Mouse (Mus musculus) adipocyte (in vitro differentiated cells): ENCODE data around the gene Olfr312.
"Not testable (repeated sequence)": the region's sequence is repeated elsewhere in the genome, so short reads cannot be mapped to it uniquely, and the experiment has no call there.

ENCODE experiments used
- DNase-seq: peaks from one replicate; pipeline ENCODE4 v3.0.0-alpha.2; 2016; ENCODE audit warnings: low spot score

Gene Olfr312

DNA sequence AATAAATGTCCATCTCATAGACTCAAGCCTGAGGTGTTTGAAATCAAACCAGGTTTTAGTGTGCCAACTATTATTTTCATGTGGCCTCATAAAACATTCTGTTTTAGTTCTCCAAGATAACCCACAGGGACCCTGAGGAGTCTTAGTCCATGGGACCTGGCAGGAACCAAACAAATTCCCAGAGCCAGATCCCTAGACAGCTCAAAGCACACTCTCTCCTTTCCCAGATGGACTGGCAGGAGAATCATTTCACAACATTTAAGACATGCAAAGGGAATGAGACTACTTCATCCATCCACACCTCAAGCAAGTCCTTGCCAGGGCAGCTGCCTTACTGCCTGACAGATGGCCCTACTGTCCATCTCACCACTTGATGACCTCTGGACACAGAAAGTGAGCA lies at the start of gene Olfr312:
Olfr312 (plus strand) TSS at position 301 of the 400 bp plus-strand sequence.
- DNase-seq, result not testable (repeated sequence)

DNA sequence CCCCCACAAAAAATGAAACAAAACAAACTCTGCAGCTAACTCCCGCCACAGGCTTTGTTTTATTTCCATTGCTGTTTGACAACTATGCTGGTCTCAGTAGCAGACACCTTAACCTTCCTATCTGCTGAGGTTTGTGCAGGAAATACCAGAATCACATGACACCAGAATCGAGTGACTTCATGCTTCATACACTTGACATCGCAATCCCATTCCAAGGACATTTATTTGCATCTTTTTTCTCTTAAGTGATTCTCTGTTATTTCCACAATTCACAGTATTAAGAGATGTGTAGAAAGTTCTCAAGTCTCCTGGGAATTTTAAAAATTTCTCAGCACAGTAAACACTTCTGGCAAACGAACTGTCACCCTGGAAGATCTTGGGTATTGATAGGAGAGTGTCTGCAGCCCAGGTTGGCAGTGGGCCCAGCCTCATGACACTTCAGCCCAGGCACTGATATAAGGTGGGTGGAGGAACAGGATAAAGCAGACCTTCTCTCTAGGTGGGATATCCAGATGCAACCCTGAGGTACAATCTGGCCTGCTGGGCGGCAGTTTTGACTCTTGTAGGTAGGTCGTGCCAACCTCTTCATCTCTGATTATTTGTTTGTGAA lies 46.5 kb upstream of the Olfr312 start, which contains the start of gene Olfr314:
Olfr314 (plus strand) TSS at position 473 of the 610 bp plus-strand sequence.
- DNase-seq, result peak; percentile 8

DNA sequence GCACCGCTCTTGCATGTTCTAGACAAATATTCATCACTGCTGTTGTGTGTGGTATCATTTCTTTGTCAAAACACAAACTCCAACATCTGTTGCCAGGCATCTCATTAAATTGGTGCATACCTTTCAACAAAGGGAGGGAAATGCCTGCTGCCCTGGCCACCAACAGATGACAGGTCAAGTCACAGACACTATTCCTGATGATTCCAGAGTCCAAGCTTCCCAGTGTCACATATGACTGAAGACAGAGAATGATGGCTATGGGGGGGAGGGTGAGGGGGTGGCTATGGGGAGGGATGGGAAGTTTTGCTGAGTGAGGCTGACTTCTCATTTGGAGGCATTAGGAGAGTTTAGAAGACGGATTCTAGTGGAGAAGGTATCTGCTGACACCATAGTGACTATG lies 44.9 kb upstream of the Olfr312 start:
- no peak for DNase-seq

DNA sequence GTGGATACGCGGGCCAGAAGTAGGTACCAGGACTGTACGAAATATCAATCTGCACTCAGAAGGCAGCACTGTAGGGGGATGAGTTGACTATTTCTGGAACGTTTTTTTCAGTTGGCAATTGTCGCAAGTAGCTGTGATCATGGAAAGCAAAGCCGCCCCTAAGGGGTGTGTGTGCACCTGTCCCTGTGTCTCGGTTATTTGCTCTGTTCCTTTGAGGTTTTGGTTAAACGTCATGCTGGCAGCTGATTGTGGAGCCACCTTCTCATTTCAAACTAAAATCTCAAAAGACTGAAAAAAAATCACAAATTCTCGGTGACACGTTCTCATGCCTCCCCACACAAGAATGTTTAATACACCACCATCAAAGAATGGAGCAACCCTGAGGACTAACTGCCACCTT lies 41.4 kb upstream of the Olfr312 start:
- no peak for DNase-seq

DNA sequence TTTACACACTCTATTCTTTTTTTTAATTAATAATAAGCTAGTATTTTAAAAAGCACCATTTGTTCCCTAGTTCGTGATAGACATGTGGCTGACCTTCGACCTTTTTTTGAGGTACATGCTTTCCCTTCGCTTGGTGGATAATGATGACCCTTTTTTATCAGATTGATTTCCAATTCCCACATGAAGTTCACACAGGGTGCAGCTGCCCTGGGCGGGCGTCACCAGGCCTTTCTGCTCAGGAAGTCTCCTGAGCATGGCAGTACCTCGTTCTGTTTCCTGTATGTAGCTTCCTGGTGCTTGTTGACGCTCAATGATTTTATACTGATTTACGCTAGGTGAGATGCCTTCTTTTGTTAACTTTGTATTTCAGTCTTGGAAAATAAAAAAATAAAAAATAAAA lies 40.7 kb upstream of the Olfr312 start:
- DNase-seq, result no peak

DNA sequence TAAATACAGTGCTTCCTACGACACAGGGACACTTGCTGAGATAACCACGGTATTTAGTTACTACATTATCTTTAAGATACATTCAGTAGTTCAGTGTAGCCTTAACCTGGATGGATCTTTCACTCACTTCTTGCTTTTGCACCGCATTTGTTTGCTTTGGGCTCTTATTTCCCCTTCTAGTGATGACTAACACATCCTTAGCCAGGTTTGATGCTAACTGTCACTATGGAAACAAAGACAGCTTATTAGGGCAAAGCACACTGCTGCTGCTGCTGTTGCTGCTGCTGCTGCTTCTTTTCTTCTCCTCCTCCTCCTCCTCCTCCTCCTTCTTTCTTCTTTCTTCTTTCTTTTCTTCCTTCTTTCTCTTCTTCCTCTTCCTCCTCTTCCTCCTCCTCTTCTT lies 39.5 kb upstream of the Olfr312 start:
- no peak for DNase-seq

DNA sequence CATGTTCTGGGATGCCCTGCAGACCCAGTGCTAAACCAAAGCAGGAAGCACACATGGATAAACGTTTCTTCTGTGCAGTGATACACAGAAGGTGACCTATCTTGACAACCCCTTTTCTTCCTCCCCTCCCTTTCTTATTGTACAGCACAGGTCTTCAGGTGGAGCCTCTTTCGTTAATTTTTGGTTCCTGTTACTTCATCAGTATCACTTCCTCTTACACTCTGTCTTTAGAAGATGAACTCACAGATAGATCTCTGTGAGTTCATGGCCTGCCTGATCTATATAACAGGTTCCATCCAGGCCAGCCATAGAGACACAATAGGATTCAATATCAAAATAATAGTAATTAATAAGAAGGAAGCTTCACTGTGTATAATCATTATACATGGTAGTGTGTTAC lies 39.0 kb upstream of the Olfr312 start:
- DNase-seq, result no peak

DNA sequence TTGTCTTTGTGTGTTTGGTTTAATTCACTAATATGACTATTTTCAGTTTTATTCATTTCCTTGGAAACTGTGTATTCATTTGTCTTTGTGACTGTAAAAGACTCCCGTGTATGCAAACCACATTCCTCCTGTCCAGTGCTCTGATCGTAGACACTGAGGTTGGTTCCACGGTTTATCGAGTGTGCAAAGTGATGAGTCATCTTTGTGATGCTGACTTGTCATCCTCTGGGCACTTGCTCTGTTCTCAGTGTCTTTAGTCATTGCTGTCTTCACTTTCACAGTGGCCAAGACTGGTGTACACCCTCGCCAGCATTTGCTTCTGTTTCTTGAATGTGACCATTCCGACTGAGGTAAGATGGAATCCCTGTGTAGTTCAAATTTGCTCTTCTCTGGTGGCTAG lies 38.4 kb upstream of the Olfr312 start:
- no peak for DNase-seq

DNA sequence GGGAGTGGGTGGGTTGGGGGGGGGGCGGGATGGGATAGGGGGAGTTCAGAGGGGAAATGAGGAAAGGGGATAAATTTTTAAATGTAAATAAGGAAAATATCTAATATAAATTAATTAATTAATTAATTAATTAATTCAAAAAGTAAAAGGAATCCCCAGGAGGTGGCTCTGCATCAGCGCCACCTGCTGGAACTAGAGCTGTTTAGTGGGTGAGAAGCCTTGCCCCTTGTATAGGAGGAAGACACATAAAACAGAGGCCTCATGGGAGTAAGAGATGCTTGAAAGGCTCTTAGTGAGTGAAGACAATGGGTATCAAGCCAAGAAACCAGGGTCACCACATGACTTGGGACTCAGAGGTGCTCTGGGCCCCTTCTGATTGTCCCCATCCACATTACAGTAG lies 33.2 kb upstream of the Olfr312 start:
- no peak for DNase-seq

DNA sequence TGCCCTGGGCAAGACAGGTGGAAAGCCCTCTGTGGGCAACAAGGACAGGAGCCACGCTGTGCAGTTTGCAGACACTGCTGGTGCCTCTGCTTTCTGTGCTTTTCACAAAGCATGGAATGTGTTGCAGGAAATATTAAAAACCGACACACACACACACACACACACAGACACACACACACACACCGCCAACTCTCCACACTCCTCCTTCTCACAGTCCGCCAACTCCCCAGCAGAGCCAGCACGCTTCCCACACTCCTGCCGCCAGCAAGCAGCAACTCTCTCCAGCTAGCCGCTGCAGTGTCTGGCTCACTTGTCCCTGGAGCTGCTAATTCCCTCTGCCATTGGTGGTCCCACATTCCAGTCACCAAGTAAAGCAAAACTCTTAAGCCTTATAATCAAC lies 32.2 kb upstream of the Olfr312 start:
- DNase-seq, result no peak

DNA sequence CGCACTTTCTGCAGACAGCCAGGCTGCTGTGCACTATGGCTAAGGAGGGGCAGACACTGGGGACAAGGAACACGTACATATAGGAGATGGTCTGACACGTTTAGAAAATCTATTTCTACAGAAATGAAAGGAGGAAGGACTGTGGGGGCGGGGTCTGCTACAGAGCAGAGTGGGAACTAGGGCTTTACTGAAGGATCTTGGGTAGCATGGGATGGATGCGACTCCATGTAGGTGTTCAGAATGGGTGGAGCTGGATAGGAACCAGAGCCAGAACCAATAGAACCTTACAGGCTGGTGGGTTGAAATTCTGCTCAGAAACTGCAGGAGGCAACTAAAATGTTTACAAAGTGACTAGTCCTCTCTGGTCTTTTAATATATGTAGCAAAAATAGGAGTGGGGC lies 29.3 kb upstream of the Olfr312 start:
- DNase-seq, result no peak

DNA sequence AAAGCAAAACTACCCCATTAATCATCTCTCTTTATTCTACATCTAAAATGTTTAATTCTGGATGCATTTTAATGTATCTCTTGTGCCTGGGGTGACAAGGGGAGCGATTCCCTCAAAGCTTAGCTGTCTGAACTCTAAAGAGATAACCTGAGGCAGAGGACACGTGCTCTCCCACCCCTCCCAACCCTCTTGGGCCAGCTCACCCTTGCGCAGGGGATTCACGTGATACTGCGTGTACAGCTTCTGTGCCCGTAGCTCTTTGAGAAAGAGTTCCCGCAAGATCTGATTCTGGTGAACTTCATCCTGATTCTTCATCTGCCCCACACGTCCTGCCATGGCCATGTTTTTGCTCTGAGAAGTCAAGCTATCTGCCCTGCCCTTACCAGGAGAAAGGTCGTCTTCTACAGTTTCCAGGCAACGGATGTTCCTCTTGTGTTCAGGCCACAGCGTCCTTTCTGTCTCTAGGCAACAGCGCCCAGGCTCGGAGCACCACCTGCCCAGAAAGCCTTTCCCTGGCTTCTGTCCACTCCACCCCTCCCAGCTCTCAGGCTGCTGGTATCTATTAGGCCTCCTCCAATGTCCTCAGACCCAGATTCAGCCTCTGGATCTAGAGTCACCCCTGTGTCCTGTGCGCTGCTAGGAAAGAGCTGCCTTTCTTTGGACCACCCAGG lies 27.3 kb upstream of the Olfr312 start, which contains the start of gene Fam183b:
Fam183b (minus strand) TSS at position 403 of the 671 bp plus-strand sequence.
- DNase-seq, result peak; percentile 60

DNA sequence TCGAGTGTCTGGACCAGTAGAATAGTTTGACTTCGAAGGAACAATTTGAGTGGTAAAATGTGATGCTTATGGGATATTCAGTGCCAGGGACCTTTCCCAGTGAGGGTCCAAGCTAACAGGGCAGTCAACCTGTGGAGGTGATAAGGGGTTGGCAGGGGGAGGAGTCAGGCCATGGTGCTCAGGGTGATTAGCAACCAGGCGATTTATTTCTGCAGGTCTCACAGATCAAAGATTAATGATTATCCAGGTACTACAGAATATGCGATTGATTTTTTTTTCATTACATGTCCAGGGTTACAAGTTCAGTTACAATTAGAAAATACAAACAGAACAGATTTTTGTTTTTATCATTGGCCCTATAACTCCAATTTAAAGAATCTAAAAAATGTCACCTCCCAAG lies 25.2 kb upstream of the Olfr312 start:
- DNase-seq, result no peak

DNA sequence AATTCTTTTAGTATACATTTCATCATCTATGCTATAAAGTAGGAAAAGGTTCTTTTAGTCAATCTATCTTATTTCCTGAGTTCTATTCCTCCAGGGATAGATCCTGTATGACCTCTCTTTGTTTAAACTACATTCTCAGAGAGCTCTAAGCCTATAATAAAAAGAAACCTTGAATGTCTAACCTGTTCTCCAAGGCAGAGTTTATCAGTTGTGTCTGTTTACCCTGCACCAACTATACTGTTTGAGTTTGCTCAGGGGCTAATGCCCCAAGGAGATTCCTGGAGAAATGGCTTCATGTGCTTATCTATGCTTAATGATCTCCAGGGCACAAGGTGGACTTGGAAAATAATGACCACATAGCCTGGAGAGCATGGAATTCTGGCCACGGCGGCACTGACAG lies 24.6 kb upstream of the Olfr312 start:
- no peak for DNase-seq

DNA sequence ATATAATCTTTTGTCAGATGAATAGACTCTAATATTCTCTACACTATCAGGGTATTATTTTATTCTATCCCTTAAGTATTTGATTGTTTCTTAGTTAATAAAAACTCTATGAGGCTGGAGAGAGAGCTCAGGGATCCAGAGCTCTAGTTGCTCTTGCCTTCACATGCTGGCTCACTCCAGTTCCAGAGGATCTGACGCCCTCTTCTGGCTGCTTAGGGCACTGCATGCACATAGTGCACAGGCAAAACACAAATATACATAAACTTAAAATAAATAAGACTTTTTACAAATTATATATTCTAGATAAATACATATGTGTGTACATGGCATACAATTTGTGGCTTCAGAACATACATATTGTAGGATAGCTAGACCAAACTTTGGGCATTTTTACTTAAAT lies 17.0 kb upstream of the Olfr312 start:
- no peak for DNase-seq

DNA sequence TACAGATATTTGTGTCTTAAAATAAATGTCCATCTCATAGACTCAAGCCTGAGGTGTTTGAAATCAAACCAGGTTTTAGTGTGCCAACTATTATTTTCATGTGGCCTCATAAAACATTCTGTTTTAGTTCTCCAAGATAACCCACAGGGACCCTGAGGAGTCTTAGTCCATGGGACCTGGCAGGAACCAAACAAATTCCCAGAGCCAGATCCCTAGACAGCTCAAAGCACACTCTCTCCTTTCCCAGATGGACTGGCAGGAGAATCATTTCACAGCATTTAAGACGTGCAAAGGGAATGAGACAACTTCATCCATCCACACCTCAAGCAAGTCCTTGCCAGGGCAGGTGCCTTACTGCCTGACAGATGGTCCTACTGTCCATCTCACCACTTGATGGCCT lies 14.3 kb upstream of the Olfr312 start, which contains the start of gene Olfr313:
Olfr313 (plus strand) TSS at position 301 of the 400 bp plus-strand sequence.
- DNase-seq, result not testable (repeated sequence)

DNA sequence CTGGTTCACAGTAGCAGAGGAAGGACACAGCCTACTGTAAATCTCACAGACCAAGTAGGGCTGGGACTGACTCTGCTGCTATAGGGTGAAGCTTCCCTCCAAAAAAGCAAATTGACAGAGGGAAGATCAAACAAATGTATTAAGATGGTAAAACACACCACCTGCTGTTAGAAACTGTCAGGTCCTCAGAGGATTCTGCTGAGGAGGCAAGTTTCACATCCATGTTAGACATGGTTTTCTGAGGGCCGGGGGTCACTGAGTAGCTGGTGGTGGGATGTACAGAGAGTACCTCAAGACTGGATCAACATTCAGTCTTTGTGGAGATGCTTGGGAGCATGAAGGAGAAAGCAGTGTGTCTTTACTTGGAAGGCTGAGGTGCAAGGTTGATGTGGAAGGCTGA lies 13.4 kb upstream of the Olfr312 start:
- DNase-seq, result no peak

DNA sequence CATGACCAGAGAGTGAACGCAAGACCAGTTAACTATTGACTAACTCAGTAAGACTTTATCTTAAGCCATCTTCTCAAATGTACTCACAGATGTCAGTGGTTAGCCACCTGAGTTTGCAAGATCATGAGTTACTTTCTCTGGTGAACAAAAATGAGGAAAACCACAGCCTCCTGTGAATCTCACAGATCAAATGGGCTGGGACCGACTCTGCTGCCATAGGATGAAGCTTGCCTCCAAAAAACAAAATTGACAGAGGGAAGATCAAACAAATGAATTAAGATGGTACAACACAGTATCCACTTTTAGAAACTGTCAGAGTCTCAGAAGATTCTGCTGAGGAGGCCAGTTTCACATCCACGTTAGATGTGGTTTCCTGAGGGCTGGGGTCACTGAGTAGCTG lies 727 bp downstream of the Olfr312 start:
- no peak for DNase-seq

DNA sequence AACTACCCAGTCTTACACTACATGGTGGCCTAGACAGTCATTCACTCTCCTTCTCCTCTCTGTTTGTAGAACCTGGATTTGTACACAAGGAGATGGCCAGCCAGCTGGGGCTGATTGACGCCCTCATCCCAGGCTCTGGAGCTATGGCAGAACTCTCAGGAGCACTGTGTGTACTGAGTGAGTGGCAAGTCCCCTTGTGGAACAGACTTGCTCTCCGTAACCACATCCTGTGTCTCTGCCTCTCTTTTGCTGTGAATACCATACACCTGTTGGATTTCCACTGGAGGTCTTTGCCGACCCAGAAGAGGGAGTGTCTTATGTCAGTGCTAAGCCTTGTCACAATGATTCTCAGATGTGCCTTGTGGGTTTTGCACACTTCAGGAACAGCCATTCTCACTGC lies 3.5 kb downstream of the Olfr312 start:
- not testable (repeated sequence) for DNase-seq

DNA sequence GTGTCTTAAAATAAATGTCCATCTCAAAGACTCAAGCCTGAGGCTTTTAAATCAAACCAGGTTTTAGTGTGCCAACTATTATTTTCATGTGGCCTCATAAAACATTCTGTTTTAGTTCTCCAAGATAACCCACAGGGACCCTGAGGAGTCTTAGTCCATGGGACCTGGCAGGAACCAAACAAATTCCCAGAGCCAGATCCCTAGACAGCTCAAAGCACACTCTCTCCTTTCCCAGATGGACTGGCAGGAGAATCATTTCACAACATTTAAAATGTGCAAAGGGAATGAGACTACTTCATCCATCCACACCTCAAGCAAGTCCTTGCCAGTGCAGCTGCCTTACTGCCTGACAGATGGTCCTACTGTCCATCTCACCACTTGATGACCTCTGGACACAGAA lies 9.9 kb downstream of the Olfr312 start, which contains the start of gene Olfr311:
Olfr311 (plus strand) TSS at position 301 of the 400 bp plus-strand sequence.
- DNase-seq, result not testable (repeated sequence)

DNA sequence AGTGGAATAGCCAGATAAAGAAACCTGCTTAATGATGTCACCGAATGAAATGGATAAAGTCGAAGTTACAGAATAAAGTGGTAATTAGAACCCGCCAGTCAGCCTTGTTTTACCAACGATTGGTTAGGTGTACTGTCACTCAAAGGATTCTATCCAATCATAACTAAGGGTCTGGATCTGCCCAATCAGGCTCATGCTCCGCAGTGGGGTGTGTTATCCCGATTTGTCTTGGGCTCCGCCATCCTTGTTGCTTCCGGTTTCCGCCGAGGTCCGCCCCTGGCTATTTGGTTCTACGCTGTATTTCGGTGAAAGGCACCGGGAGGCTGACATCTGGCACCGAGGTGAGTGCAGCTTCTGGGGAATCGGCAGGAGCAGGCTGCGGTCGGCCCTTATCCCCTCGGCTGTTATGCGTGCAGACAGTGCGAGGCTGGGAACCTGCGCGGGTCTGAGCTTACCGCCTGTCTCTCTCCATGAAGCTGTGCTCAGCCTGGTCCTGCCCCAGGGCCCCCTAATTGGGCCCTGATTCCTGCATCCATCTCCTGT lies 18.0 kb downstream of the Olfr312 start, which contains the start of gene Gm12258:
Gm12258 (plus strand) TSS at position 240 of the 543 bp plus-strand sequence.
- peak; percentile 98 for DNase-seq

DNA sequence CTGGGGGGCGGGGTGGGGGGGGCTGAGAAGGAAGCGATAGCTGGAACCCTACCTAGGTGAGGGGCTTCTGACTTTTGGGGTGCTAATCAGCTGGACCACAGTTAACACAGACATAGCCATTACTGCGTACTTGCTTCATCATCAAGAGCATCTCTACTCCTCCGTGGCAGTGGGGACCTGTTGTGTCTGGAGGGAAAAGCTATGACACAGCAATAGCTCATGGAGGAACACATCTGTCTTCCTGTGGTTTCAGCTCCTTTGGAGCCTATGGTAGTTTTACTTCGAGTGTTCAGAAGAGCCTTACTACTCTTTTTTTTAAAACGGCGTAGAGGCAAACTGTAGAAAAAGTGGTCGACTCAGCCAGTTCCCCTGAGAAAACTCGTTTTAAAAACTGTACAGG lies 18.6 kb downstream of the Olfr312 start:
- no peak for DNase-seq

DNA sequence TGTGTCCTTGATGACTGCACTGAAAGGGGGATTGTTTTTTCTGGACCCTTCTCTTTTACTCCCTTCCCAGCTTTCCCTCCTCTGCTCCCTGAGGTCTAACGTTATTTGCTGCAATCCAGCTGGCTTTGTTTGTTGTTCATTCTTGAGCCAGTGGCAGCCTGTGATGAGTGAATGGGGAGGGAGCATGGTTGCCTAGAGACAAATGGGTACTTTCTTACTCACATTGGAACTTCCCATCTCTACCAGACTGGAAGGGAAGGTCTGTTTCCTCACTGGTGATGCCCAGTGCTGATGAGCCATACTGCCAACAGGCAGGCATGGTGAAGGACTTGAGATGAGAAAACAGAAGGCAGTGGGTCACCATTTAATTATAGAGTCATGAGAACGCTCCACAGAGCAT lies 20.7 kb downstream of the Olfr312 start:
- no peak for DNase-seq
